Mouse (Mus musculus) erythroblast, embryonic 14.5 days (primary cell): Measurements from ENCODE around the gene Csgalnact2.

Source experiments
- GATA1 ChIP-seq: IDR thresholded peaks from 2 replicates; pipeline ENCODE4 v1.6.1; 2012; ENCODE audit warnings: low read length, inconsistent platforms, mixed read lengths
- TAL1 ChIP-seq: IDR thresholded peaks from 3 replicates; pipeline ENCODE4 v1.6.1; 2012; ENCODE audit warnings: low read length, inconsistent platforms, mixed read lengths

- TF ChIP-seq GATA1 (no peak), TAL1 (no peak)
Observed at GRCm38 (mm10) chr6:118077421-118077820, 61.5 kb downstream of the Csgalnact2 start.
